Mouse (Mus musculus) embryonic facial prominence, embryonic 11.5 days (tissue): ENCODE results near the gene Cyth1. TPM values are rescaled to one million over a fixed set of nuclear protein-coding genes. Genes with fewer than 3 reads are reported as not detected.

Experiments
- ATAC-seq: fragments of 200-750 bp; cut with Nextera tagmentation; replicated peaks from 2 replicates; pipeline ENCODE4 v1.8.0; 2017; ENCODE audit warnings: low read depth; ENCODE audit not compliant: insufficient number of reproducible peaks, low FRiP score, low TSS enrichment
- DNase-seq: peaks from one replicate; pipeline ENCODE4 v3.0.0-alpha.2; 2015; ENCODE audit warnings: low spot score
- H3K27ac ChIP-seq: fragments of 300-500 bp; sonication (generic); replicated peaks from 2 replicates; pipeline ENCODE4 v1.5.1; 2014; ENCODE audit warnings: mild to moderate bottlenecking, low read depth, low read length, control low read depth
- H3K27me3 ChIP-seq: fragments of 300-500 bp; sonication (generic); 2 replicates; pipeline ENCODE4 v1.6.1; 2014; ENCODE audit warnings: mild to moderate bottlenecking, low read length, moderate library complexity, mixed read lengths; ENCODE audit not compliant: control insufficient read depth, insufficient read depth
- H3K36me3 ChIP-seq: fragments of 300-500 bp; sonication (generic); replicated peaks from 2 replicates; pipeline ENCODE4 v1.6.1; 2014; ENCODE audit warnings: low read depth, mild to moderate bottlenecking, low read length, moderate library complexity, mixed read lengths; ENCODE audit not compliant: control insufficient read depth, insufficient read depth
- H3K4me1 ChIP-seq: fragments of 300-500 bp; sonication (generic); 2 replicates; pipeline ENCODE4 v1.6.1; 2014; ENCODE audit warnings: low read length, mixed read lengths; ENCODE audit not compliant: control insufficient read depth, insufficient read depth
- H3K4me2 ChIP-seq: fragments of 300-500 bp; sonication (generic); 2 replicates; pipeline ENCODE4 v1.6.1; 2014; ENCODE audit warnings: low read depth, mild to moderate bottlenecking, control low read depth, low read length, moderate library complexity
- H3K4me3 ChIP-seq: fragments of 300-500 bp; sonication (generic); 2 replicates; pipeline ENCODE4 v1.5.1; 2014; ENCODE audit warnings: low read depth, low read length, control low read depth
- H3K9ac ChIP-seq: fragments of 300-500 bp; sonication (generic); replicated peaks from 2 replicates; pipeline ENCODE4 v1.6.1; 2014; ENCODE audit warnings: mild to moderate bottlenecking, control low read depth, low read length
- H3K9me3 ChIP-seq: fragments of 300-500 bp; sonication (generic); replicated peaks from 2 replicates; pipeline ENCODE4 v1.6.1; 2016; ENCODE audit warnings: mild to moderate bottlenecking, low read length, inconsistent platforms, mixed read lengths; ENCODE audit not compliant: control insufficient read depth
- WGBS: fragments of 180-500 bp; shearing (Covaris S2); extraction: QIAGEN DNeasy Blood & Tissue Kit; methylation state at CpG from one replicate; pipeline ENCODE4 v1.1.7; 2014; 5-methylcytosine and 5-hydroxymethylcytosine counted together
- polyA plus RNA-seq: library from polyadenylated mRNA; unstranded; fragments of >200 nt; fragmentation: Nextera tagmentation; extraction: Ambion mirVana; gene quantifications from 2 replicates; pipeline ENCODE4 v1.2.1, GENCODE M21; 2014

Gene Cyth1
- polyA plus RNA-seq, 1 experiment from 2014 or later: 11.4 TPM

DNA sequence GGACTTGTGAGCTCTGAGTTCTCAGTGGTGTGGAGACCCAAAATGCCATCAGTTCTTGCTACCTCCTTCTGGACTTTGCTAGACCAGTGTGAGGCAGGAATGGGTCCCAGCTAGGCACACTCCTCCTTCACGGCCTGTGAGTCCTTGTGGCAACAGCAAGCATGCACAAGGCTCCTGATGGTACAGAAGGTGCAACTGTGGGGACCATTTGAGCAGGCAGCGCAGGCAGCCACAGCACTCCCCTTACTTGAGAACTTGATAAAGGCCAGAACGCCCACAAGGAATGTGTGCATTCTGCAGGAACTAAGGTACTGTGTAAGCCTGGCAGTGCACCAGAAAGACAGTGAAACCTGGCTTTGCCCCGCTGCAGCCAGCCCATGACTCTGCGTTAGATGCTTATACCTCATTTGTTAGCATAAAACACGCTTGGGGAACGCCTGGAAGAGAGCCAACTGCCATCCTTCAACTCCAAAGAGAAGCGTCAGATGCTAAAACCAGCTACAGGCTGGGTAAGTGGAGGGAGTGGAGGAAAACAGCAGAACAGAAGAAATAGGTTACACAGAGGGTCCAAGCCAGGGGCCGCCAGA, 98.2 kb downstream of the Cyth1 start:
- Histone ChIP-seq H3K4me3 (no peak overlapping the region), H3K4me2 (no peak overlapping the region), H3K27ac (no peak overlapping the region), H3K4me1 (no peaks in the 10 kb centered on the region), H3K9ac (no peak overlapping the region), H3K27me3 (no peaks in the 10 kb centered on the region), H3K9me3 (no peaks in the 10 kb centered on the region), H3K36me3 (no peaks in the 10 kb centered on the region)
- no peak for ATAC-seq
- 90% methylated on average over 9 of the region's 9 CpGs for WGBS
- no peak for DNase-seq

- Histone ChIP-seq H3K9me3 (no peaks in the 10 kb centered on the region), H3K4me1 (no peaks in the 10 kb centered on the region), H3K4me3 (no peak overlapping the region), H3K9ac (no peak overlapping the region), H3K36me3 (no peaks in the 10 kb centered on the region), H3K27ac (no peak overlapping the region), H3K27me3 (no peaks in the 10 kb centered on the region), H3K4me2 (no peak overlapping the region)
- ATAC-seq (no peak), DNase-seq (no peak)
- WGBS: 69% methylated on average over 9 of the region's 9 CpGs
Measured at GRCm38 (mm10) chr11:118147877-118148637, 100.3 kb downstream of the Cyth1 start.

GRCm38 (mm10) chr11:118146446-118146845, 101.9 kb downstream of the Cyth1 start:
- ATAC-seq (no peak), DNase-seq (no peak)
- no peak overlapping the region for H3K9ac ChIP-seq
- H3K4me1 ChIP-seq: peaks cover 4% of the 10 kb centered on the region; the same call in 1 of the 2 replicates
- no peak overlapping the region for H3K27ac ChIP-seq
- no peaks in the 10 kb centered on the region for H3K36me3 ChIP-seq
- no peaks in the 10 kb centered on the region for H3K9me3 ChIP-seq
- no peak overlapping the region for H3K4me2 ChIP-seq
- WGBS: 87% methylated on average over 10 of the region's 10 CpGs
- no peaks in the 10 kb centered on the region for H3K27me3 ChIP-seq
- H3K4me3 ChIP-seq: no peak overlapping the region

DNA sequence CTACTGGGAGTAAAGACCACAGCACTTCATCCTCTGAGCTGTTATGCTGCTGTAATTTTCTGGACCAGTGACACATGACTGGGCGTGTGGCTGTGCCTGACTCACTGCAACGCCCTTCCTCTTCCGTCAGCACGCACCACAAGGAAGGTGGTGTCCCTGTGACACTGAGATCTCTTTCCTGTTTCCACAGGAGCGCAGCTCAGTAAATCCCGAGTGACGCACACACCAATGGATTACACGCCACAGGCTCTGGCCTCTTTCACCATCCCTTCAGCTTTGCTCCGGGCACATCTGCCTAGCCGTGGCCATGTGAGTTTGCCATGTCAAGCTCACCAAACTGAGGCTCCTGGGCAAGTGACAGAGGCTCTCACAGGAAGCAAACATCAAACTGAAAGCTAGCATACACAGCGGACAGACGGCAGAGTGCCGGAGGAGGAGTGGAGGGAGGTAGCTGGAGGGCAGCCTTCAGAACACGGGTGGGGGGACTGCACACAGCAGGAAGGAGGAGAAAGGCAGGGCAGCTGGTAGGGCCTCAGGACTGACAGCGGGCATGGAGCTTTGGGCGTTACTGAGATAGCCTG, 102.5 kb downstream of the Cyth1 start:
- Histone ChIP-seq H3K9me3 (no peaks in the 10 kb centered on the region), H3K4me3 (no peak overlapping the region), H3K9ac (no peak overlapping the region), H3K36me3 (no peaks in the 10 kb centered on the region), H3K4me2 (no peak overlapping the region), H3K27me3 (no peaks in the 10 kb centered on the region), H3K27ac (no peak overlapping the region), H3K4me1 (peaks cover 4% of the 10 kb centered on the region; the same call in 1 of the 2 replicates)
- no peak for ATAC-seq
- WGBS: 78% methylated on average over 16 of the region's 16 CpGs
- no peak for DNase-seq

DNA sequence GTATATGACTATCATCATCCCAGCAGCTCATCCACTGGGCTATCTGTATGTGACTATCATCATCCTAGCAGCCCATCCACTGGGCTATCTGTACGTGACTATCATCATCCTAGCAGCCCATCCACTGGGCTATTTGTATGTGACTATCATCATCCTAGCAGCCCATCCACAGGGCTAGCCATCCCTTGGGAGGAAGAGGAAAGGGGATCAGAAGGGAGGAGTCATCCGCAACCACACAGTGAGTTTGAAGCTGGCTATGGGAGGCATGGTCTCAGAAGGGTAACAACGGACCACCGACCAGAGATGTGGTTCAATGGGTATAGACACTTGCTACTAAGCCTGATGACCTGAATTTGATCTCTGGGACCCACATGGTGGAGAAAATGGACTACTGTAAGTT, 103.3 kb downstream of the Cyth1 start:
- Histone ChIP-seq H3K4me2 (no peak overlapping the region), H3K27ac (no peak overlapping the region), H3K4me1 (peaks cover 4% of the 10 kb centered on the region; the same call in 1 of the 2 replicates), H3K36me3 (no peaks in the 10 kb centered on the region), H3K4me3 (no peak overlapping the region), H3K9ac (no peak overlapping the region), H3K9me3 (no peaks in the 10 kb centered on the region), H3K27me3 (no peaks in the 10 kb centered on the region)
- WGBS: 91% methylated on average over 4 of the region's 4 CpGs
- DNase-seq (no peak), ATAC-seq (no peak)

DNA sequence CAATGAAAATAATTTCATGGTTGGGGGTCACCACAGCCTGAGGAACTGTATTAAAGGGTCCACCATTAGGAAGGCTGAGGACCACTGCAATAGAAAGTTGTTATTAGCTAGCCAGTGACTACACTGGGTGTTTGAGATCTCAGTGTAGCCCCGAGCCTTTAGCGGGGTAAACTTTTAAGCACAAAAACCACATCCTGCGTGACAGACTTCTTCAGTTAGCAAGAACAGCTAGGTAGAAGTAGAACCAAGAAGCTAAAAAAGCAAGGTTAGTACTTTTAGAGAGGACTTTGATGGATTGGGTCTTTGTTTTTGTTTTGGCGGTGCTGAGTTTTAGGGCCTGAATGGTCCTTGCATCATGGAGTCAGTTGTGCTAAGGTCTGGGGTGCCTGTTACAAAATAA, 104.7 kb downstream of the Cyth1 start:
- Histone ChIP-seq H3K4me2 (no peak overlapping the region), H3K9me3 (no peaks in the 10 kb centered on the region), H3K4me1 (peaks cover 4% of the 10 kb centered on the region; the same call in 1 of the 2 replicates), H3K27me3 (no peaks in the 10 kb centered on the region), H3K4me3 (no peak overlapping the region), H3K27ac (no peak overlapping the region), H3K9ac (no peak overlapping the region), H3K36me3 (no peaks in the 10 kb centered on the region)
- 95% methylated on average over 4 of the region's 4 CpGs for WGBS
- DNase-seq (no peak), ATAC-seq (no peak)

- H3K4me3 ChIP-seq: no peak overlapping the region
- H3K9ac ChIP-seq: no peak overlapping the region; the same call in 1 of the 2 replicates
- no peaks in the 10 kb centered on the region for H3K27me3 ChIP-seq
- H3K27ac ChIP-seq: no peak overlapping the region
- H3K36me3 ChIP-seq: no peaks in the 10 kb centered on the region
- H3K4me1 ChIP-seq: peaks cover 4% of the 10 kb centered on the region; the same call in 1 of the 2 replicates
- WGBS: 34% methylated on average over 7 of the region's 7 CpGs
- ATAC-seq (no peak), DNase-seq (no peak)
- H3K4me2 ChIP-seq: no peak overlapping the region
- H3K9me3 ChIP-seq: no peaks in the 10 kb centered on the region
Measured at GRCm38 (mm10) chr11:118142547-118143165, 105.7 kb downstream of the Cyth1 start.
